Mouse (Mus musculus) MEL (cell line): Measurements from ENCODE around the gene Acrbp. TPM values are rescaled to one million over a fixed set of nuclear protein-coding genes. Genes with fewer than 3 reads are reported as not detected.

Experiments
- DNase-seq: peaks from one replicate; pipeline ENCODE4 v3.0.0; 2011; ENCODE audit warnings: low read depth, low spot score
- H3K27ac ChIP-seq: 2 replicates; pipeline ENCODE4 v1.5.1; 2012; ENCODE audit warnings: low read depth, mild to moderate bottlenecking, control low read depth, low read length, moderate library complexity; ENCODE audit not compliant: control insufficient read depth
- H3K27me3 ChIP-seq, 2 experiments: fragments of 150-350 bp in 1 of 2; sonication (generic) in 1 of 2; 2 replicates each; pipeline ENCODE4 v1.6.1; 2012; ENCODE audit warnings: low read length in 2 of 2, mild to moderate bottlenecking in 2 of 2, improper control_type of control experiment in 1 of 2, moderate library complexity in 1 of 2; ENCODE audit not compliant: insufficient read depth in 2 of 2, control insufficient read depth in 1 of 2
- H3K36me3 ChIP-seq, 2 experiments: 2 replicates each; pipeline ENCODE4 v1.6.1; 2012 to 2014; ENCODE audit warnings: low read length in 2 of 2, improper control_type of control experiment in 1 of 2, inconsistent platforms in 1 of 2, mild to moderate bottlenecking in 1 of 2; ENCODE audit not compliant: insufficient read depth in 2 of 2, control insufficient read depth in 1 of 2
- H3K4me1 ChIP-seq, 2 experiments: fragments of 150-350 bp in 1 of 2; sonication (generic) in 1 of 2; 2 replicates each; pipeline ENCODE4 v1.6.1; 2012; ENCODE audit warnings: low read length in 2 of 2, improper control_type of control experiment in 1 of 2, mild to moderate bottlenecking in 1 of 2; ENCODE audit not compliant: insufficient read depth in 2 of 2, control insufficient read depth in 1 of 2
- H3K4me3 ChIP-seq, 2 experiments: fragments of 150-350 bp in 1 of 2; sonication (generic) in 1 of 2; 2 replicates each; pipeline ENCODE4 v1.5.1; 2012; ENCODE audit warnings: low read depth in 2 of 2, low read length in 2 of 2, mild to moderate bottlenecking in 2 of 2, moderate library complexity in 2 of 2, control low read depth in 1 of 2, improper control_type of control experiment in 1 of 2; ENCODE audit not compliant: control insufficient read depth in 1 of 2, insufficient read depth in 1 of 2
- H3K79me2 ChIP-seq: 2 replicates; pipeline ENCODE4 v1.6.1; 2012; ENCODE audit warnings: mild to moderate bottlenecking, low read length, moderate library complexity; ENCODE audit not compliant: control insufficient read depth, poor library complexity, insufficient read depth
- H3K9ac ChIP-seq: 2 replicates; pipeline ENCODE4 v1.6.1; 2012; ENCODE audit warnings: low read depth, mild to moderate bottlenecking, control low read depth, low read length, moderate library complexity; ENCODE audit not compliant: control insufficient read depth, poor library complexity, severe bottlenecking
- H3K9me3 ChIP-seq: fragments of 150-350 bp; sonication (generic); replicated peaks from 2 replicates; pipeline ENCODE4 v1.6.1; 2012; ENCODE audit warnings: mild to moderate bottlenecking, low read length, improper control_type of control experiment, moderate library complexity; ENCODE audit not compliant: insufficient read depth
- BHLHE40 ChIP-seq: IDR thresholded peaks from 2 replicates; pipeline ENCODE4 v1.6.1; 2012; ENCODE audit warnings: low read depth, mild to moderate bottlenecking, inconsistent platforms, low read length, improper control_type of control experiment, borderline replicate concordance
- CHD1 ChIP-seq: IDR thresholded peaks from 2 replicates; pipeline ENCODE4 v1.6.1; 2012; ENCODE audit warnings: low read depth, mild to moderate bottlenecking, inconsistent platforms, low read length, improper control_type of control experiment
- CHD2 ChIP-seq: IDR thresholded peaks from 2 replicates; pipeline ENCODE4 v1.6.1; 2011; ENCODE audit warnings: low read length, improper control_type of control experiment
- CTCF ChIP-seq, 3 experiments: IDR thresholded peaks in 2 of 3; conservative IDR thresholded peaks in 1 of 3; 2 replicates each; pipeline ENCODE4 v1.5.1; 2011 to 2012; ENCODE audit warnings: low read length in 3 of 3, low read depth in 2 of 3, mild to moderate bottlenecking in 2 of 3, improper control_type of control experiment in 1 of 3, inconsistent platforms in 1 of 3, mixed read lengths in 1 of 3, moderate library complexity in 1 of 3; ENCODE audit not compliant: control insufficient read depth in 1 of 3, insufficient read depth in 1 of 3, poor library complexity in 1 of 3, severe bottlenecking in 1 of 3
- E2F4 ChIP-seq: IDR thresholded peaks from 2 replicates; pipeline ENCODE4 v1.6.1; 2011; ENCODE audit warnings: low read depth, low read length, improper control_type of control experiment, borderline replicate concordance
- ELF1 ChIP-seq: IDR thresholded peaks from 2 replicates; pipeline ENCODE4 v1.6.1; 2014; ENCODE audit warnings: low read depth, mild to moderate bottlenecking, inconsistent platforms, low read length, improper control_type of control experiment, moderate library complexity
- EP300 ChIP-seq, 2 experiments: IDR thresholded peaks; 2 replicates each; pipeline ENCODE4 v1.6.1; 2011; ENCODE audit warnings: improper control_type of control experiment in 2 of 2, low read length in 2 of 2, low read depth in 1 of 2, mild to moderate bottlenecking in 1 of 2
- ETS1 ChIP-seq: IDR thresholded peaks from 2 replicates; pipeline ENCODE4 v1.6.1; 2012; ENCODE audit warnings: low read depth, mild to moderate bottlenecking, inconsistent platforms, low read length, improper control_type of control experiment, moderate library complexity
- GATA1 ChIP-seq: IDR thresholded peaks from 2 replicates; pipeline ENCODE4 v1.6.1; 2011; ENCODE audit warnings: low read depth, low read length, improper control_type of control experiment
- HCFC1 ChIP-seq: IDR thresholded peaks from 2 replicates; pipeline ENCODE4 v1.6.1; 2012; ENCODE audit warnings: low read depth, mild to moderate bottlenecking, inconsistent platforms, low read length, improper control_type of control experiment, moderate library complexity
- JUND ChIP-seq: IDR thresholded peaks from 2 replicates; pipeline ENCODE4 v1.6.1; 2011; ENCODE audit warnings: low read depth, mild to moderate bottlenecking, improper control_type of control experiment, low read length
- KAT2A ChIP-seq: conservative IDR thresholded peaks from 2 replicates; pipeline ENCODE4 v1.6.1; 2012; ENCODE audit warnings: low read depth, low read length, improper control_type of control experiment, inconsistent platforms
- MAFK ChIP-seq: IDR thresholded peaks from 2 replicates; pipeline ENCODE4 v1.6.1; 2011; ENCODE audit warnings: low read depth, mild to moderate bottlenecking, low read length, improper control_type of control experiment, borderline replicate concordance
- MAX ChIP-seq: IDR thresholded peaks from 2 replicates; pipeline ENCODE4 v1.6.1; 2011; ENCODE audit warnings: low read length, improper control_type of control experiment
- MAZ ChIP-seq: IDR thresholded peaks from 2 replicates; pipeline ENCODE4 v1.6.1; 2012; ENCODE audit warnings: low read depth, mild to moderate bottlenecking, inconsistent platforms, low read length, improper control_type of control experiment
- MEF2A ChIP-seq: IDR thresholded peaks from 2 replicates; pipeline ENCODE4 v1.6.1; 2014; ENCODE audit warnings: low read depth, mild to moderate bottlenecking, inconsistent platforms, low read length, improper control_type of control experiment; ENCODE audit not compliant: poor library complexity, insufficient replicate concordance, severe bottlenecking; ENCODE audit errors: extremely low read depth
- MXI1 ChIP-seq: IDR thresholded peaks from 2 replicates; pipeline ENCODE4 v1.6.1; 2011; ENCODE audit warnings: mild to moderate bottlenecking, low read depth, low read length, improper control_type of control experiment
- MYC ChIP-seq: IDR thresholded peaks from 2 replicates; pipeline ENCODE4 v1.6.1; 2011; ENCODE audit warnings: low read depth, mild to moderate bottlenecking, low read length, improper control_type of control experiment, moderate library complexity
- NELFE ChIP-seq: IDR thresholded peaks from 2 replicates; pipeline ENCODE4 v1.6.1; 2011; ENCODE audit warnings: low read depth, low read length, improper control_type of control experiment
- NRF1 ChIP-seq: IDR thresholded peaks from 2 replicates; pipeline ENCODE4 v1.6.1; 2014; ENCODE audit warnings: low read depth, mild to moderate bottlenecking, inconsistent platforms, low read length, improper control_type of control experiment, moderate library complexity; ENCODE audit not compliant: poor library complexity, insufficient read depth, severe bottlenecking
- POLR2A ChIP-seq, 2 experiments: IDR thresholded peaks; 2 replicates each; pipeline ENCODE4 v1.6.1; 2011 to 2012; ENCODE audit warnings: low read length in 2 of 2, mild to moderate bottlenecking in 2 of 2, control low read depth in 1 of 2, improper control_type of control experiment in 1 of 2, low read depth in 1 of 2, moderate library complexity in 1 of 2; ENCODE audit not compliant: control insufficient read depth in 1 of 2, insufficient read depth in 1 of 2, poor library complexity in 1 of 2
- POLR2AphosphoS2 ChIP-seq: IDR thresholded peaks from 2 replicates; pipeline ENCODE4 v1.6.1; 2011; ENCODE audit warnings: low read length, improper control_type of control experiment
- POLR2AphosphoS5 ChIP-seq: IDR thresholded peaks from 2 replicates; pipeline ENCODE4 v1.6.1; 2012; ENCODE audit warnings: low read depth, borderline replicate concordance, mild to moderate bottlenecking, inconsistent platforms, low read length, moderate library complexity, mixed read lengths
- RAD21 ChIP-seq: IDR thresholded peaks from 2 replicates; pipeline ENCODE4 v1.6.1; 2011; ENCODE audit warnings: mild to moderate bottlenecking, low read depth, low read length, improper control_type of control experiment
- SIN3A ChIP-seq: IDR thresholded peaks from 2 replicates; pipeline ENCODE4 v1.6.1; 2012; ENCODE audit warnings: low read length, improper control_type of control experiment, inconsistent platforms
- SMC3 ChIP-seq: IDR thresholded peaks from 2 replicates; pipeline ENCODE4 v1.6.1; 2011; ENCODE audit warnings: low read depth, low read length, improper control_type of control experiment
- TBP ChIP-seq: IDR thresholded peaks from 2 replicates; pipeline ENCODE4 v1.8.0; 2011; ENCODE audit warnings: low read depth, low read length, improper control_type of control experiment
- TCF12 ChIP-seq: IDR thresholded peaks from 2 replicates; pipeline ENCODE4 v1.6.1; 2014; ENCODE audit warnings: low read depth, mild to moderate bottlenecking, inconsistent platforms, low read length, improper control_type of control experiment, moderate library complexity
- UBTF ChIP-seq: IDR thresholded peaks from 2 replicates; pipeline ENCODE4 v1.6.1; 2012; ENCODE audit warnings: low read depth, mild to moderate bottlenecking, inconsistent platforms, low read length, improper control_type of control experiment, moderate library complexity, borderline replicate concordance; ENCODE audit not compliant: insufficient read depth
- USF1 ChIP-seq: IDR thresholded peaks from 2 replicates; pipeline ENCODE4 v1.6.1; 2014; ENCODE audit warnings: low read depth, mild to moderate bottlenecking, inconsistent platforms, low read length, improper control_type of control experiment, moderate library complexity
- USF2 ChIP-seq, 2 experiments: IDR thresholded peaks; 2 replicates each; pipeline ENCODE4 v1.6.1; 2011 to 2012; ENCODE audit warnings: improper control_type of control experiment in 2 of 2, low read length in 2 of 2, borderline replicate concordance in 1 of 2, inconsistent platforms in 1 of 2, low read depth in 1 of 2, mild to moderate bottlenecking in 1 of 2; ENCODE audit not compliant: insufficient read depth in 1 of 2
- ZC3H11A ChIP-seq: IDR thresholded peaks from 2 replicates; pipeline ENCODE4 v1.6.1; 2012; ENCODE audit warnings: low read depth, mild to moderate bottlenecking, inconsistent platforms, low read length, improper control_type of control experiment
- ZKSCAN1 ChIP-seq: IDR thresholded peaks from 2 replicates; pipeline ENCODE4 v1.6.1; 2012; ENCODE audit warnings: low read depth, mild to moderate bottlenecking, inconsistent platforms, low read length, improper control_type of control experiment, moderate library complexity
- ZMIZ1 ChIP-seq: IDR thresholded peaks from 2 replicates; pipeline ENCODE4 v1.6.1; 2012; ENCODE audit warnings: low read depth, mild to moderate bottlenecking, inconsistent platforms, low read length, improper control_type of control experiment, moderate library complexity
- ZNF384 ChIP-seq: IDR thresholded peaks from 2 replicates; pipeline ENCODE4 v1.6.1; 2012; ENCODE audit warnings: low read depth, mild to moderate bottlenecking, inconsistent platforms, low read length, improper control_type of control experiment
- polyA plus RNA-seq, 2 experiments: library from polyadenylated mRNA; stranded (reverse) in 1 of 2; unstranded in 1 of 2; fragments of >175 nt in 1 of 2; fragments of >200 nt in 1 of 2; gene quantifications; 2 replicates each; pipeline versions ENCODE4 v1.2.1 to v1.2.4; 2012; ENCODE audit warnings: low replicate concordance in 2 of 2, low read depth in 1 of 2; ENCODE audit not compliant: insufficient read length in 2 of 2, insufficient read depth in 1 of 2, missing spikeins in 1 of 2
- total RNA-seq: library from RNA; depleted of rRNA; stranded (reverse); fragments of 300-350 nt; gene quantifications from 2 replicates; pipeline ENCODE4 v1.2.3, GENCODE M21; 2012

Gene Acrbp
- total and polyA plus RNA-seq, 3 experiments: 3.3 to 5.3 TPM; not detected in 1

GRCm38 (mm10) chr6:125095391-125096278 is 46.1 kb downstream of the Acrbp start, which contains the start of gene Chd4:
Gene Chd4, plus strand, starts transcription at chr6:125095981.
- DNase-seq: peak; percentile 97
- Histone ChIP-seq H3K36me3 (peaks cover 10 to 30% of the 10 kb centered on the region in 2 experiments), H3K4me3 (peak within 1 kb of the TSS; percentile 84 to 90), H3K27ac (peak within 1 kb of the TSS; percentile 89), H3K79me2 (peaks cover 37% of the 10 kb centered on the region), H3K9me3 (no peaks in the 10 kb centered on the region), H3K27me3 (no peaks in the 10 kb centered on the region), H3K4me1 (peaks cover 9 to 34% of the 10 kb centered on the region in 2 experiments), H3K9ac (peak within 1 kb of the TSS; percentile 98)
- TF ChIP-seq POLR2AphosphoS2 (peak; percentile 59; the same call in 1 of the 2 replicates), SIN3A (peak; percentile 56), MEF2A (no peak), MYC (no peak), MXI1 (peak; percentile 58; the same call in 1 of the 2 replicates), POLR2A (IDR thresholded peaks at IDR 0.05; ENCODE audit: control insufficient read depth in 1 of 2, insufficient read depth in 1 of 2, low read depth in 1 of 2, low read length in 2 of 2, poor library complexity in 1 of 2) (peak; percentile 66 to 87; a peak in 3 of 4 replicates), MAZ (peak; percentile 74; the same call in 1 of the 2 replicates), HCFC1 (peak; percentile 53), USF1 (no peak), MAX (no peak), ELF1 (peak; percentile 91), NRF1 (peak; percentile 58), RAD21 (no peak), EP300 (IDR thresholded peaks at IDR 0.05; ENCODE audit: low read depth in 1 of 2, low read length in 2 of 2) (peak in 1 of 2 experiments; percentile 50; a peak in 2 of 4 replicates), CTCF (IDR thresholded peaks at IDR 0.05 in 2 of 3, conservative IDR thresholded peaks at IDR 0.05 in 1 of 3; ENCODE audit: control insufficient read depth in 1 of 3, insufficient read depth in 1 of 3, low read depth in 2 of 3, low read length in 3 of 3, poor library complexity in 1 of 3, severe bottlenecking in 1 of 3) (no peak), ETS1 (peak; percentile 29; the same call in 1 of the 2 replicates), CHD2 (peak; percentile 45), MAFK (no peak), GATA1 (no peak), ZKSCAN1 (no peak), BHLHE40 (no peak), CHD1 (no peak), KAT2A (no peak), ZMIZ1 (no peak), TCF12 (peak; percentile 40; the same call in 1 of the 2 replicates), USF2 (IDR thresholded peaks at IDR 0.05; ENCODE audit: borderline replicate concordance in 1 of 2, insufficient read depth in 1 of 2, low read depth in 1 of 2, low read length in 2 of 2) (no peak), E2F4 (peak; percentile 40; the same call in 1 of the 2 replicates), NELFE (peak; percentile 86), SMC3 (no peak), UBTF (no peak), TBP (peak; percentile 61; the same call in 1 of the 2 replicates), JUND (no peak), ZC3H11A (no peak), ZNF384 (no peak), POLR2AphosphoS5 (peak; percentile 69; the same call in 1 of the 2 replicates)
